In the genomic region with DNA sequence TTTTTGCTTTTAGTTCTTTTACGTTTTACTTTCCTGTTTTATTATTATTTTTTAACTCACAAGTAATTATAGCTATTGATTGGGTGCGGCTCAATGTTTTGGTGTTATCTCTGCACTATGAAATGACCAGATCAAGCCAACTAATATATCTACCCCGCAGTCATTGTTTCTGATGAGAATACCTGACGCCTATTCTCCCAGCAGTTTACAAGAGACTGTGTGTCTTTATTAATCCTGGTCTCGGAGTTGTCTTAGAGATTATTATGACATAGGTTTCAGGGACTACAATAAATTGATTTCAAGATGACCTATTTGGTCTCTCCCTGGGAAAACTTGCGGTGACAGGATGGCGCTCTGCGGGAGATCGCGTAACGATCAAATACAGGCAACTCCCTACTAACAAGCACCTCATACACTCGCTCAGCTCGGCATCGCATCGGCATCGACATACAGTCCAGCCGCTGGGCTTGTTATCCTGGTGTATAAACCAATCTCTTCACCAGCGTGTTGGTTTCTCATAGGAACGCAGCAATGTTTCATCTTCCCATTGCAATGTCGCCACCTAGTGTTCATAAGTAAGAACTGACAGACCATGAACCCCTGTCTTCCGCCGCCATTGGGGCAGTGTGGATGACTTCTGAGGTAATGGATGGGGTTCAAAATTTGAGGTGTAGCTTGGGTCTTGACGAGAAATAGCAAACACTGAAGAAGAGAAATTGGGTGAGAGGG, we compare ENCODE assay signal across 8 mouse cellular contexts. TPM values are rescaled to one million over a fixed set of nuclear protein-coding genes. Genes with fewer than 3 reads are reported as not detected.
DNase-seq lines count a peak whose midpoint lies in the region; ATAC-seq and TF ChIP-seq lines count a peak whose summit lies in the region.

No protein-coding gene starts in this region.

- peak; percentile 73 for ATAC-seq in cerebellum, adult (ENCODE audit: insufficient number of reproducible peaks, low FRiP score, low TSS enrichment)
- peak; percentile 90 for ATAC-seq in forebrain, embryonic 14.5 days
- ATAC-seq in hematopoietic stem cell, adult 5-6 weeks (replicated peaks in 1 of 2; ENCODE audit: insufficient read depth in 1 of 2, low FRiP score in 2 of 2, low TSS enrichment in 1 of 2, low read depth in 1 of 2, poor library complexity in 2 of 2, severe bottlenecking in 2 of 2): peak; percentile 74
- ATAC-seq in lung, embryonic 14.5 days (ENCODE audit: insufficient read depth): peak; percentile 77
- ATAC-seq in neutrophil, adult 5-6 weeks (ENCODE audit: extremely low read depth, insufficient number of reproducible peaks, low FRiP score, poor library complexity, severe bottlenecking): peak; percentile 70

- 27% methylated on average over 23 of the region's 23 CpGs for WGBS in forebrain, embryonic 14.5 days
- WGBS in lung, embryonic 14.5 days: 19% methylated on average over 23 of the region's 23 CpGs

- H3K9ac ChIP-seq in forebrain, embryonic 14.5 days (ENCODE audit: low read length): 0 out of 2 replicates have a peak overlapping the region, but pooled peaks have one; percentile 32
- H3K9ac ChIP-seq in lung, embryonic 14.5 days: no peak overlapping the region

- H3K36me3 ChIP-seq in forebrain, embryonic 14.5 days (ENCODE audit: control insufficient read depth, insufficient read depth, low read length): no peaks in the 10 kb centered on the region
- no peaks in the 10 kb centered on the region for H3K36me3 ChIP-seq in lung, embryonic 14.5 days (ENCODE audit: insufficient read depth)

- no peak overlapping the region for H3K4me3 ChIP-seq in forebrain, embryonic 14.5 days (ENCODE audit: low read depth, low read length)
- peak overlapping the region; percentile 45 for H3K4me3 ChIP-seq in layer of hippocampus, adult 2 months
- no peak overlapping the region for H3K4me3 ChIP-seq in lung, embryonic 14.5 days (ENCODE audit: low read depth, low read length)

- H3K9me3 ChIP-seq in forebrain, embryonic 14.5 days (replicated peaks; ENCODE audit: control insufficient read depth, low read length): no peaks in the 10 kb centered on the region
- no peaks in the 10 kb centered on the region for H3K9me3 ChIP-seq in lung, embryonic 14.5 days (ENCODE audit: low read depth, low read length)

- H3K27me3 ChIP-seq in forebrain, embryonic 14.5 days (replicated peaks; ENCODE audit: control insufficient read depth, insufficient read depth, low read length): 0 out of 2 replicates have a peak, but pooled peaks cover 3% of the 10 kb centered on the region
- H3K27me3 ChIP-seq in lung, embryonic 14.5 days (ENCODE audit: insufficient read depth, low read length): no peaks in the 10 kb centered on the region

- H3K27ac ChIP-seq in forebrain, embryonic 14.5 days (ENCODE audit: low read depth, low read length): no peak overlapping the region
- peak overlapping the region; percentile 59; the same call in 1 of the 2 replicates for H3K27ac ChIP-seq in layer of hippocampus, adult 2 months
- H3K27ac ChIP-seq in lung, embryonic 14.5 days (ENCODE audit: low read depth): no peak overlapping the region

- no peaks in the 10 kb centered on the region for H3K4me1 ChIP-seq in forebrain, embryonic 14.5 days (ENCODE audit: control insufficient read depth, insufficient read depth, low read length)
- H3K4me1 ChIP-seq in lung, embryonic 14.5 days (ENCODE audit: insufficient read depth): peaks cover 4% of the 10 kb centered on the region; the same call in 1 of the 2 replicates

- peak; percentile 93 for TF ChIP-seq CTCF in layer of hippocampus, adult 2 months (conservative IDR thresholded peaks at IDR 0.05)
- peak; percentile 97 for TF ChIP-seq CTCF in lung, embryonic 14.5 days (IDR thresholded peaks at IDR 0.05; ENCODE audit: low read depth)

- peak; percentile 49 for DNase-seq in MEL-GATA-1-ER (ENCODE audit: extremely low read depth, low read depth)
- peak; percentile 94 for DNase-seq in forebrain, embryonic 14.5 days (ENCODE audit: low spot score)
- DNase-seq in layer of hippocampus, adult 2 months (ENCODE audit: low spot score in 2 of 2): peak; percentile 74 to 78
- peak; percentile 92 for DNase-seq in lung, embryonic 14.5 days
- peak; percentile 60 for DNase-seq in thymus, postnatal 14 days

- H3K4me2 ChIP-seq in forebrain, embryonic 14.5 days (ENCODE audit: low read length): peak overlapping the region; percentile 46
- H3K4me2 ChIP-seq in lung, embryonic 14.5 days: peak overlapping the region; percentile 48

RNA-seq across cellular contexts. Expression of a gene that starts 31.2 kb away (rescaled TPM):
- polyA plus RNA-seq in forebrain, embryonic 14.5 days (2014; fragmentation: Nextera tagmentation; extraction: Ambion mirVana): 1.0 and 1.2 TPM in 2 replicates
- total RNA-seq in hematopoietic stem cell, adult 5-6 weeks (2017): 0.56 and 8.0 TPM in 2 replicates
- under 1 TPM; 0.76 to 0.82 TPM for total RNA-seq in layer of hippocampus, adult 2 months (2021)
- polyA plus RNA-seq in lung, embryonic 14.5 days (2014; fragmentation: Nextera tagmentation; extraction: Ambion mirVana): 2.3 and 2.4 TPM in 2 replicates
- total RNA-seq in neutrophil, adult 5-6 weeks (2017): 3.5 and 3.7 TPM in 2 replicates

RNA-seq across cellular contexts. Expression of a gene that starts 34.0 kb away (rescaled TPM):
- 0.09 TPM in 1 of 2 replicates, not detected in the other for polyA plus RNA-seq in forebrain, embryonic 14.5 days (2014; fragmentation: Nextera tagmentation; extraction: Ambion mirVana)
- total RNA-seq in hematopoietic stem cell, adult 5-6 weeks (2017): not detected in 2 replicates
- under 1 TPM; 0.20 to 0.72 TPM for total RNA-seq in layer of hippocampus, adult 2 months (2021)
- 0.20 and 0.60 TPM in 2 replicates for polyA plus RNA-seq in lung, embryonic 14.5 days (2014; fragmentation: Nextera tagmentation; extraction: Ambion mirVana)
- total RNA-seq in neutrophil, adult 5-6 weeks (2017): not detected in 2 replicates
